Mouse (Mus musculus): ENCODE results near the gene Exog. TPM values are rescaled to one million over a fixed set of nuclear protein-coding genes. Genes with fewer than 3 reads are reported as not detected.

Gene Exog
- total RNA-seq (2015) (3.5 and 5.9 TPM in 2 replicates), total RNA-seq (2017) (2.1 and 3.0 TPM in 2 replicates)

- peak; percentile 82 for ATAC-seq (ENCODE audit: poor library complexity, severe bottlenecking)
These were observed at the start of gene Exog for GRCm38 (mm10) chr9:119444738-119445429. Gene Exog (plus strand): TSS chr9:119444943.

- ATAC-seq (ENCODE audit: poor library complexity, severe bottlenecking) = peak; percentile 17
These were observed 43.4 kb upstream of the Exog start for GRCm38 (mm10) chr9:119401351-119401750.

- ATAC-seq (ENCODE audit: poor library complexity, severe bottlenecking) = peak; percentile 77
These were observed 42.9 kb upstream of the Exog start, which contains the start of gene Acvr2b for GRCm38 (mm10) chr9:119401801-119402214. Gene Acvr2b (plus strand): TSS chr9:119402118.

GRCm38 (mm10) chr9:119402253-119403235 lies 42.2 kb upstream of the Exog start:
- no peak for ATAC-seq (ENCODE audit: poor library complexity, severe bottlenecking)

- ATAC-seq (ENCODE audit: poor library complexity, severe bottlenecking) = no peak
These were observed 41.5 kb upstream of the Exog start for GRCm38 (mm10) chr9:119403236-119403641.

GRCm38 (mm10) chr9:119404090-119404489 lies 40.7 kb upstream of the Exog start:
- ATAC-seq (ENCODE audit: poor library complexity, severe bottlenecking) = 0 out of 2 replicates have a peak, but pooled peaks have one; percentile 10

GRCm38 (mm10) chr9:119407884-119408283 lies 36.9 kb upstream of the Exog start:
- no peak for ATAC-seq (ENCODE audit: poor library complexity, severe bottlenecking)

- no peak for ATAC-seq (ENCODE audit: poor library complexity, severe bottlenecking)
These were observed 35.7 kb upstream of the Exog start for GRCm38 (mm10) chr9:119408898-119409664.

- ATAC-seq (ENCODE audit: poor library complexity, severe bottlenecking) = no peak
These were observed 34.9 kb upstream of the Exog start for GRCm38 (mm10) chr9:119409864-119410263.

GRCm38 (mm10) chr9:119418025-119418424 lies 26.7 kb upstream of the Exog start:
- peak; percentile 71 for ATAC-seq (ENCODE audit: poor library complexity, severe bottlenecking)

- no peak for ATAC-seq (ENCODE audit: poor library complexity, severe bottlenecking)
These were observed 24.8 kb upstream of the Exog start for GRCm38 (mm10) chr9:119419852-119420438.

- peak; percentile 69 for ATAC-seq (ENCODE audit: poor library complexity, severe bottlenecking)
These were observed 19.3 kb upstream of the Exog start for GRCm38 (mm10) chr9:119425217-119425975.

GRCm38 (mm10) chr9:119425976-119426415 lies 18.7 kb upstream of the Exog start:
- no peak for ATAC-seq (ENCODE audit: poor library complexity, severe bottlenecking)

GRCm38 (mm10) chr9:119426483-119426882 lies 18.3 kb upstream of the Exog start:
- ATAC-seq (ENCODE audit: poor library complexity, severe bottlenecking) = no peak

- peak; percentile 64 for ATAC-seq (ENCODE audit: poor library complexity, severe bottlenecking)
These were observed 14.4 kb upstream of the Exog start for GRCm38 (mm10) chr9:119430311-119430710.

GRCm38 (mm10) chr9:119435855-119436254 lies 8.9 kb upstream of the Exog start:
- peak; percentile 61 for ATAC-seq (ENCODE audit: poor library complexity, severe bottlenecking)

- ATAC-seq (ENCODE audit: poor library complexity, severe bottlenecking) = no peak
These were observed 6.7 kb upstream of the Exog start for GRCm38 (mm10) chr9:119438065-119438464.

GRCm38 (mm10) chr9:119438498-119439000 lies 6.2 kb upstream of the Exog start:
- no peak for ATAC-seq (ENCODE audit: poor library complexity, severe bottlenecking)

GRCm38 (mm10) chr9:119445737-119446136 lies 994 bp downstream of the Exog start:
- peak; percentile 75 for ATAC-seq (ENCODE audit: poor library complexity, severe bottlenecking)

Measured in megakaryocyte, adult 5-6 weeks (primary cell).